Mouse (Mus musculus): ENCODE results near the gene Gm10401.

- TF ChIP-seq CTCF (conservative IDR thresholded peaks at IDR 0.05; ENCODE audit: low read length) (no peak), NANOG (IDR thresholded peaks at IDR 0.05; ENCODE audit: borderline replicate concordance, low read length) (no peak), POU5F1 (IDR thresholded peaks at IDR 0.05; ENCODE audit: borderline replicate concordance, low read length) (no peak)
Observed at GRCm38 (mm10) chr5:115052546-115052945, 45.5 kb downstream of the Gm10401 start.
